Comparison of ENCODE assay signal across 11 mouse cellular contexts in the genomic region with DNA sequence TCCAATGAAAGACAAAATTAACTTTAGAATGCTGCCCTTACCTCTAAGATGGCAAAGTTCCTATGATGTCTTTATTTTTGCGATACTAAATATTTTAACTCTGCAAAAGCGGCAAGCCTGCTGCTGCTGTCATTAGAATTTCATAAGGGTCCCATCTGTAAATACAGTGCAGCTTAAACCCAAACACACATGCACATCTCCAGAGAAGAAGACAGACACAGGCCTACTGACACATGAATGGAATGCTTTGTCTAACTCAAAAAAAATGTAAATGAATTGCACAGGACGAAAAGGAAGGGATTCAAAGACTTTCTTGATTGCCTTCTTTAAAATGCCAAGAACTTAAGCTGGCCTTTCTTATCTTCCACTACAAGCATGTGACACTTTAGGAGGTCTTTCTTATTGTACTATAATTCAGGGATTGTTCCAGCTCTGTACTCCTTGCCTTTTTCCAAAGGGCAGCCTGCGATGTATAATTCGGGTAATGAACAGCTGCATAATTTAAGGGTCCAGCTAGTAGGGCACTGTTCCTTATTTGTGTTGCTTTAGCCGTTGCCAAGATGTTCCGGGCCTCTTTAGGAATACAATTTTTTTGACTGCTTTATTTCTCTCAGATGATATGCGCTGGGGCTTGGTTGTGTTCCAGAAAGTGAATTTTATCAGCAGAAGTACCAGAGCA.
DNase-seq lines count a peak whose midpoint lies in the region; ATAC-seq and TF ChIP-seq lines count a peak whose summit lies in the region.
"Had no signal": no experiment of that assay in that cellular context is flagged by ENCODE, and none has a peak within 500 bp of the region (broad histone marks: within the 10 kb centered on the region; RNA-seq: fewer than 3 reads in every experiment).

No protein-coding gene starts in this region.

- no peaks in the 10 kb centered on the region for H3K9me3 ChIP-seq in lung, postnatal 0 days (ENCODE audit: low read length)
- H3K9me3 ChIP-seq in forebrain, embryonic 12.5 days = no peaks in the 10 kb centered on the region
- no peaks in the 10 kb centered on the region for H3K9me3 ChIP-seq in hindbrain, embryonic 15.5 days
- H3K9me3 ChIP-seq in neural tube, embryonic 14.5 days (ENCODE audit: control insufficient read depth, low read length) = no peaks in the 10 kb centered on the region
- H3K9me3 ChIP-seq: heart, embryonic 15.5 days; liver, embryonic 13.5 days had no signal

- no peak overlapping the region for H3K27ac ChIP-seq in lung, postnatal 0 days (ENCODE audit: low read length)
- H3K27ac ChIP-seq in forebrain, embryonic 12.5 days = peak overlapping the region; percentile 86
- peak overlapping the region; percentile 2; the same call in 1 of the 2 replicates for H3K27ac ChIP-seq in hindbrain, embryonic 15.5 days (replicated peaks)
- H3K27ac ChIP-seq in neural tube, embryonic 14.5 days (ENCODE audit: low read depth, low read length) = no peak overlapping the region
- H3K27ac ChIP-seq: gastrocnemius, adult 2 months; heart, embryonic 15.5 days; liver, embryonic 13.5 days had no signal

- peak; percentile 31 for DNase-seq in lung, postnatal 0 days (ENCODE audit: low spot score)
- DNase-seq in lung, adult 18-20 months = no peak
- DNase-seq in adrenal gland, postnatal 10 days = no peak
- no peak for DNase-seq in adrenal gland, postnatal 36 days
- DNase-seq: gastrocnemius, adult 2 months; kidney, adult 9 months; liver, embryonic 13.5 days had no signal

- H3K27me3 ChIP-seq in lung, postnatal 0 days (replicated peaks; ENCODE audit: insufficient read depth, low read length) = no peaks in the 10 kb centered on the region
- no peaks in the 10 kb centered on the region for H3K27me3 ChIP-seq in forebrain, embryonic 12.5 days
- H3K27me3 ChIP-seq in hindbrain, embryonic 15.5 days = no peaks in the 10 kb centered on the region
- no peaks in the 10 kb centered on the region for H3K27me3 ChIP-seq in neural tube, embryonic 14.5 days (ENCODE audit: control insufficient read depth, insufficient read depth, low read length)
- H3K27me3 ChIP-seq: heart, embryonic 15.5 days; liver, embryonic 13.5 days had no signal

- no peak overlapping the region for H3K4me3 ChIP-seq in lung, postnatal 0 days (ENCODE audit: low read depth, low read length)
- no peak overlapping the region for H3K4me3 ChIP-seq in forebrain, embryonic 12.5 days (replicated peaks)
- no peak overlapping the region for H3K4me3 ChIP-seq in hindbrain, embryonic 15.5 days
- H3K4me3 ChIP-seq in neural tube, embryonic 14.5 days (ENCODE audit: low read depth, low read length) = no peak overlapping the region
- H3K4me3 ChIP-seq: gastrocnemius, adult 2 months; heart, embryonic 15.5 days; liver, embryonic 13.5 days had no signal

- no peak overlapping the region for H3K9ac ChIP-seq in lung, postnatal 0 days (replicated peaks; ENCODE audit: low read depth)
- no peak overlapping the region for H3K9ac ChIP-seq in forebrain, embryonic 12.5 days
- H3K9ac ChIP-seq in hindbrain, embryonic 15.5 days = no peak overlapping the region
- no peak overlapping the region for H3K9ac ChIP-seq in neural tube, embryonic 14.5 days (replicated peaks; ENCODE audit: low read depth, low read length)
- H3K9ac ChIP-seq: heart, embryonic 15.5 days; liver, embryonic 13.5 days had no signal

- no peak for TF ChIP-seq EP300 in lung, postnatal 0 days (IDR thresholded peaks at IDR 0.05)

- no peaks in the 10 kb centered on the region for H3K4me1 ChIP-seq in lung, postnatal 0 days (ENCODE audit: insufficient read depth, low read depth, low read length)
- H3K4me1 ChIP-seq in forebrain, embryonic 12.5 days = peaks cover 32% of the 10 kb centered on the region
- H3K4me1 ChIP-seq in hindbrain, embryonic 15.5 days (replicated peaks) = peaks cover 17% of the 10 kb centered on the region
- H3K4me1 ChIP-seq in neural tube, embryonic 14.5 days (ENCODE audit: control insufficient read depth, insufficient read depth, low read length) = peaks cover 9% of the 10 kb centered on the region; the same call in 1 of the 2 replicates
- H3K4me1 ChIP-seq: heart, embryonic 15.5 days; liver, embryonic 13.5 days had no signal

- no peak for TF ChIP-seq CTCF in lung, postnatal 0 days (IDR thresholded peaks at IDR 0.05)

- H3K36me3 ChIP-seq in lung, postnatal 0 days (ENCODE audit: insufficient read depth, low read length) = no peaks in the 10 kb centered on the region
- H3K36me3 ChIP-seq in forebrain, embryonic 12.5 days (replicated peaks) = no peaks in the 10 kb centered on the region
- no peaks in the 10 kb centered on the region for H3K36me3 ChIP-seq in hindbrain, embryonic 15.5 days
- H3K36me3 ChIP-seq in neural tube, embryonic 14.5 days (ENCODE audit: control insufficient read depth, insufficient read depth, low read length) = no peaks in the 10 kb centered on the region
- H3K36me3 ChIP-seq: heart, embryonic 15.5 days; liver, embryonic 13.5 days had no signal

- 38% methylated on average over 8 of the region's 8 CpGs for WGBS in lung, postnatal 0 days
- 12% methylated on average over 8 of the region's 8 CpGs for WGBS in forebrain, embryonic 12.5 days
- 19% methylated on average over 8 of the region's 8 CpGs for WGBS in hindbrain, embryonic 15.5 days
- WGBS in neural tube, embryonic 14.5 days = 22% methylated on average over 8 of the region's 8 CpGs

- H3K4me2 ChIP-seq in lung, postnatal 0 days (replicated peaks; ENCODE audit: low read depth, low read length) = no peak overlapping the region
- peak overlapping the region; percentile 6 for H3K4me2 ChIP-seq in forebrain, embryonic 12.5 days
- H3K4me2 ChIP-seq in hindbrain, embryonic 15.5 days = no peak overlapping the region
- H3K4me2 ChIP-seq in neural tube, embryonic 14.5 days (ENCODE audit: low read depth, low read length) = no peak overlapping the region
- H3K4me2 ChIP-seq: heart, embryonic 15.5 days; liver, embryonic 13.5 days had no signal

- peak; percentile 21 for ATAC-seq in lung, postnatal 0 days
- peak; percentile 88 for ATAC-seq in forebrain, embryonic 12.5 days (ENCODE audit: low FRiP score)
- peak; percentile 85 for ATAC-seq in hindbrain, embryonic 15.5 days (ENCODE audit: low FRiP score, low read depth)
- ATAC-seq in neural tube, embryonic 14.5 days (ENCODE audit: low read depth) = peak; percentile 74; the same call in 1 of the 2 replicates

Comparison
In these comparisons a context has a peak if more than half of its experiments do, and no peak if none do; other contexts are left out.
1. ATAC-seq: peak in every context shown above with its lines; median percentile 88 in forebrain, embryonic 12.5 days; 85 in hindbrain, embryonic 15.5 days; 74 in neural tube, embryonic 14.5 days; 21 in lung, postnatal 0 days.
2. H3K27ac ChIP-seq: peak in forebrain, embryonic 12.5 days (single experiment) and hindbrain, embryonic 15.5 days (single experiment); none in lung, postnatal 0 days (single experiment) and neural tube, embryonic 14.5 days (single experiment).